Mouse (Mus musculus) midbrain, embryonic 13.5 days (tissue): ENCODE results near the gene Samm50. TPM values are rescaled to one million over a fixed set of nuclear protein-coding genes. Genes with fewer than 3 reads are reported as not detected.

ENCODE experiments used
- ATAC-seq: fragments of 200-750 bp; cut with Nextera tagmentation; 2 replicates; pipeline ENCODE4 v1.8.0; 2017; ENCODE audit warnings: mild to moderate bottlenecking, moderate TSS enrichment, moderate library complexity
- H3K27ac ChIP-seq: fragments of 300-500 bp; sonication (generic); 2 replicates; pipeline ENCODE4 v1.5.1; 2015; ENCODE audit warnings: inconsistent platforms, mild to moderate bottlenecking, moderate library complexity
- H3K27me3 ChIP-seq: fragments of 300-500 bp; sonication (generic); 2 replicates; pipeline ENCODE4 v1.6.1; 2015; ENCODE audit warnings: mild to moderate bottlenecking, inconsistent platforms
- H3K36me3 ChIP-seq: fragments of 300-500 bp; sonication (generic); 2 replicates; pipeline ENCODE4 v1.6.1; 2015; ENCODE audit warnings: mild to moderate bottlenecking, inconsistent platforms
- H3K4me1 ChIP-seq: fragments of 300-500 bp; sonication (generic); replicated peaks from 2 replicates; pipeline ENCODE4 v1.6.1; 2015; ENCODE audit warnings: inconsistent platforms
- H3K4me2 ChIP-seq: fragments of 300-500 bp; sonication (generic); replicated peaks from 2 replicates; pipeline ENCODE4 v1.6.1; 2015; ENCODE audit warnings: moderate library complexity, mild to moderate bottlenecking, inconsistent platforms
- H3K4me3 ChIP-seq: fragments of 300-500 bp; sonication (generic); replicated peaks from 2 replicates; pipeline ENCODE4 v1.5.1; 2015; ENCODE audit warnings: mild to moderate bottlenecking, inconsistent platforms
- H3K9ac ChIP-seq: fragments of 300-500 bp; sonication (generic); replicated peaks from 2 replicates; pipeline ENCODE4 v1.6.1; 2015; ENCODE audit warnings: mild to moderate bottlenecking, inconsistent platforms
- H3K9me3 ChIP-seq: fragments of 300-500 bp; sonication (generic); 2 replicates; pipeline ENCODE4 v1.6.1; 2016; ENCODE audit warnings: mild to moderate bottlenecking, inconsistent platforms
- WGBS: fragments of 180-500 bp; shearing (Covaris S2); methylation state at CpG from one replicate; pipeline ENCODE4 v1.1.7; 2015; 5-methylcytosine and 5-hydroxymethylcytosine counted together
- polyA plus RNA-seq: library from polyadenylated mRNA; unstranded; fragments of >200 nt; fragmentation: Nextera tagmentation; extraction: Ambion mirVana; gene quantifications from 2 replicates; pipeline ENCODE4 v1.2.1, GENCODE M21; 2015

Samm50 gene
- polyA plus RNA-seq, 1 experiment from 2014 or later = 83.1 TPM

DNA sequence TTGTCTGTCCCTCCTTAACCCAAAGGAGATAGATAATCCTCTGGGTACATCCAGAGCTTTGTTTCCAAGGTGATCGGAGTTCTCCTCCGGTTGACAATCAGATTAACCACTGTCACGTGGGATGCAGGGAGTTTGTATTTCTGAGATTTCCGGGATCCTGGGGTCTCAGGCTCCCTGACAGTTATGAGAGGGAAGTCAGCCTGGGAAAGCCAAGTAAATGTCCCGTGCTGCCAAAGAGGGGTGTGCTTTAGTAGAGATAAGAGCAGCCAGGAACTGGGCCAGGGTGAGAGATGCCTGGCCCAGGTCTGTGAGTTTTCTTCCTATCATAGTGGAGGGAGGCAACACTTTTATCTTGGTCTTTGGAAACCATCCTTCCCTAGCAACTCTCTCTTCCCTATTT lies 38.6 kb downstream of the Samm50 start:
- Histone ChIP-seq H3K9ac (peak overlapping the region; percentile 70; the same call in 1 of the 2 replicates), H3K27ac (peak overlapping the region; percentile 75), H3K36me3 (no peaks in the 10 kb centered on the region), H3K4me1 (peaks cover 68% of the 10 kb centered on the region), H3K4me3 (no peak overlapping the region), H3K4me2 (peak overlapping the region; percentile 83; the same call in 1 of the 2 replicates), H3K9me3 (no peaks in the 10 kb centered on the region), H3K27me3 (no peaks in the 10 kb centered on the region)
- WGBS = 1% methylated on average over 5 of the region's 5 CpGs
- ATAC-seq = no peak

DNA sequence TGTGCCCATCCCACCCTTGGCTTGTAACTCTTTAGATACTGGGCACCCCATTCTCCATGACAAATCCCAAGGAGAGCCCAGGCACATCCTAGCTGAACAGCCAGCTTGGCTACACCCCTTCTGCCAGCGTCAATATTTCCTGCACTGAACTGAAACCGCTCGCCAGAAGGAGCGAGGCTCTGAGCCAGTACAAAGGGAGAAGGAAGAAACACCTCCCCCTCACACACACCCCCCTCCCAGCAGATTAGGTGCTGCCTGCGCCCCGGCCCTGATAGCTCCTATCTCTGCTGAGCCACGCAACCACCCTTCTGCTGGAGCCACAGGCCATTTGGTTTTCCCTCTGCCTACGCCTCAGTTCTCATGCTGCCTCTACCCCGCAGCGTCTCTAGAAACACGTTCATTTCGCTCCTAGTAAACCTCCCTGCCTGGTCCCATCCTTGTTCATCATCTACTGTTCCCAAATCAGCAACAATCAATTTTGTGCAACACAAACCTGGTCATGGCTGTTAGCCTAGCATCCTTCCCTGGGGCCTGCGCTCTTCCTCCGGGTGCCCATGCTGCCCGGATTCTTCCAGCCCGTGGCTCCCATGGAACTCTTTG lies 39.2 kb downstream of the Samm50 start:
- H3K36me3 ChIP-seq = no peaks in the 10 kb centered on the region
- WGBS = 3% methylated on average over 16 of the region's 16 CpGs
- H3K4me2 ChIP-seq = peak overlapping the region; percentile 83
- peak; percentile 4; the same call in 1 of the 2 replicates for ATAC-seq
- H3K4me3 ChIP-seq = peak overlapping the region; percentile 44
- no peaks in the 10 kb centered on the region for H3K27me3 ChIP-seq
- H3K9ac ChIP-seq = peak overlapping the region; percentile 70
- H3K9me3 ChIP-seq = no peaks in the 10 kb centered on the region
- peaks cover 64% of the 10 kb centered on the region for H3K4me1 ChIP-seq
- H3K27ac ChIP-seq = peak overlapping the region; percentile 75

DNA sequence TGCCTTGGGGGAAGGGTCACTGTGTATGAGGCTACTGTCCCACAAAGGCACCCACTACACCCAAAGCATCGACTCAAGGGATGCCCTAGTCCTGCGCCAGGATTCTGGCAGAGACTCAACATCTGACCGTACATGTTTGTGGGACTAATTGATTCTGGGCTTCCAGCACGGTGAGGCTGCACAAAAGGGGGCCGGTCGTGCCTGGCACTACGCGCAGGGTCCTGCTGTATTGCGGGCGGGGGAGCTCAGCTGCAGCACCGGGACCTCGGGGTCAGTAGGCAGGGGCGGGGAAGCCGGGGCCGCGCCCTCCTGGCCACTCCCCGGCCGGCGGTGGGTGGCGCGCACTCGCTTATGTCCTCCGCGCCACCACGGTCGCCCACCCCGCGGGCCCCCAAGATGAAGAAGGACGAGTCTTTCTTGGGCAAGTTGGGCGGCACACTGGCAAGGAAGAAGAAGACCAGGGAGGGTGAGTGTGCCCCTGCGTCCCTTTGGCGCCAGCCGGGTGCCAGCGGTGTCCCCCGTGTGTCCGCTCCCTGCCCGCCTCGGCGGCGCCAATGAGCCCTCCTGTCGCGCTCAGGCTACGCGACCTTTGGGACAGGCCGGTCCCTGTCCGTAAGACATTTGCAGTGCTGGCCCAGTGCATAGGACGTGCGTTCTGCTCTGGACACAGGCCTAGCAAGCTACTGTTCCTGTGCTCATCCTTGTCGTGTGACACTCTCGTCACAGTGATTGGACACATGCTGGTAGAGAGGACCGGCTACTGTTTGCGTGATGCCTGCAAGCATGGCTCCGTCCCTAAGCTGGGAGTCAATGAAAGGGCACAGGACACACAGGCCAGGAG lies 39.9 kb downstream of the Samm50 start, which contains the start of gene Parvb:
Gene Parvb, plus strand, starts transcription at position 323 of the 841 bp plus-strand sequence.
- Histone ChIP-seq H3K27me3 (no peaks in the 10 kb centered on the region), H3K4me3 (peak within 1 kb of the TSS; percentile 44), H3K27ac (peak within 1 kb of the TSS; percentile 75), H3K9me3 (no peaks in the 10 kb centered on the region), H3K4me2 (peak within 1 kb of the TSS; percentile 83), H3K4me1 (peaks cover 57% of the 10 kb centered on the region), H3K9ac (peak within 1 kb of the TSS; percentile 70), H3K36me3 (no peaks in the 10 kb centered on the region)
- peak; percentile 41 for ATAC-seq
- WGBS = under 1% methylated on average over 53 of the region's 53 CpGs

DNA sequence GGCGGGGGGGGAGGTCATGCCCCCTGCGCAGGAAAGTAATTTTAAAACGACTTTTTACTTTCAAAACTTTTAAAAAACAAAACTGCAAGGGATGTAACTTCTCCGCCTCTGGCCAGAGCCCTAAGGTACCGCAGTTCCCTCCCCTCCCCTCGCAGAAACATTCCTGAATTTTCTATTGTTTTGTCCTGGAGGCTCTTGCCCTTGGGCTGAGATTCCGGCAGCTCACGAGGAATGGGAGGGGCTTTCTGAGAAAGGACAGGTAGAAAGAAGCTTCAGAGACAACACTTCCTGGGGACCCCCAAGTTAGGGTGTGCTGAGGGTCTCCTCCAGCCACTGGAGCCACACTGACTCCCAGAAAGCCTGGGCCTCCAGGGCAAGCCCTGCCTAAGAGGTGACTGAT lies 40.6 kb downstream of the Samm50 start:
- Histone ChIP-seq H3K4me3 (peak overlapping the region; percentile 44), H3K27ac (peak overlapping the region; percentile 75)
- 13% methylated on average over 8 of the region's 8 CpGs for WGBS

DNA sequence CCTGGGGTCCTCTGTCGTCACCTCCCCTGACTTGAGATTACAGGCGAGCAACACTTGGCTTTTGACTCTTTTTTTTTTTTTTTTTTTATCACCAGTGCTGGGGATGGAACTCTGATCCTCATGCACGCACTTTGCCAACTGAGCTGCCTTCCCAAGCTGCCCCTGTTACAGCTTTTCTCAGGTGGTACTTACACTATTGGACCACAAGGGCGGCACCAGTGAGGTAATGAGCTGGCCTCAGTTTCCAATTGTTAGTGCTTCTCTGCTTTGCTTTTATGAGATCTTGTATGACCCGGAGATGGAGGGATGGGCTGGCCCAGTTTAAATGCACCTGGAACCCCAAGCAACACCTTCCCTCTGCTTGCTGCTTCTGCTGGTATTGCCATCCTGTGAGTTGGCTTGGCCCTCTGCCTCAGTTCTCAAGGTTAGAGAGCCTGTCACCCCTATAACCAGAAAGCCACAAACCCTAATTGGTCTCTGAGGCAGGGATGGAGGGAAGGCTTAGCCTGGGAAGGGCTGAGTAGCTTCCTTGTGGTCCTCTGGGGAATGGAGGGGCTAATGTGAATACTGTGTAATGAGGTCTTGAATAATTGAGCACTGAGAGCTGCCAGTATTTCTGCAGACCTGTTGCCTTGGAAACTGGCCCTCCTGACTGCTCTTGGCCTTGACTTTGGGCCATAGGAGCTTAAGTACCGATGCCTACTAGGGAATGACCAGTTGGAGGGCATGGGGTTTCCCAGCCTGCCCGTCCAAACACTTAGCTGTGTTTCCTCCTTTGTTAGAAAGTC lies 42.9 kb downstream of the Samm50 start:
- H3K27ac ChIP-seq = peak overlapping the region; percentile 69; the same call in 1 of the 2 replicates
- peak; percentile 28; the same call in 1 of the 2 replicates for ATAC-seq
- no peak overlapping the region for H3K9ac ChIP-seq

More for the DNA sequence above, 40.6 kb downstream of the Samm50 start:
- H3K9ac ChIP-seq = peak overlapping the region; percentile 70; the same call in 1 of the 2 replicates
- no peaks in the 10 kb centered on the region for H3K9me3 ChIP-seq
- no peaks in the 10 kb centered on the region for H3K36me3 ChIP-seq
- ATAC-seq = no peak
- peaks cover 55% of the 10 kb centered on the region for H3K4me1 ChIP-seq
- H3K27me3 ChIP-seq = no peaks in the 10 kb centered on the region
- H3K4me2 ChIP-seq = peak overlapping the region; percentile 83

DNA sequence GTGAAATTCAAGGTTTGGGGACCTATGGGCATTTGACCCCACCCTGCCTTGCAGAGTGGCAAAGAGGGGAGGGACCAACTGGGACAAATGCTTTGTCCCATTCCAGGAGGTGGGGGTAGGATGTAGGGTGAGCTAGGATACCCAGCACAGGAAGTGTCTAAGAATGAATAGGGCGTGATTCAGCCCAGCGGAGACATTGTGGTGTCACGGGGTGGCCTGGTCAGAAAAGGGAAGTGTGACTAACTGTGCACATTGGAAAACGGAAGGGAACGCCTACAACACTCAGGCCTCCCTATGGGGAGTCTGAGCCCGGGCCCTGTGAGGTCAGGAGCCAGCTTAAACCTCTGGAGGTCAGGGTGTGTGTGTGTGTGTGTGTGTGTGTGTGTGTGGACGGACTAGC lies 43.6 kb downstream of the Samm50 start:
- Histone ChIP-seq H3K36me3 (no peaks in the 10 kb centered on the region), H3K27me3 (no peaks in the 10 kb centered on the region), H3K4me1 (peaks cover 61% of the 10 kb centered on the region), H3K9me3 (no peaks in the 10 kb centered on the region), H3K4me2 (no peak overlapping the region), H3K9ac (no peak overlapping the region), H3K4me3 (no peak overlapping the region), H3K27ac (no peak overlapping the region)
- ATAC-seq = no peak
- WGBS = 62% methylated on average over 7 of the region's 7 CpGs

More for the DNA sequence above, 42.9 kb downstream of the Samm50 start:
- Histone ChIP-seq H3K36me3 (no peaks in the 10 kb centered on the region), H3K4me3 (no peak overlapping the region), H3K4me1 (peaks cover 67% of the 10 kb centered on the region), H3K9me3 (no peaks in the 10 kb centered on the region), H3K27me3 (no peaks in the 10 kb centered on the region), H3K4me2 (no peak overlapping the region)
- 86% methylated on average over 7 of the region's 7 CpGs for WGBS

DNA sequence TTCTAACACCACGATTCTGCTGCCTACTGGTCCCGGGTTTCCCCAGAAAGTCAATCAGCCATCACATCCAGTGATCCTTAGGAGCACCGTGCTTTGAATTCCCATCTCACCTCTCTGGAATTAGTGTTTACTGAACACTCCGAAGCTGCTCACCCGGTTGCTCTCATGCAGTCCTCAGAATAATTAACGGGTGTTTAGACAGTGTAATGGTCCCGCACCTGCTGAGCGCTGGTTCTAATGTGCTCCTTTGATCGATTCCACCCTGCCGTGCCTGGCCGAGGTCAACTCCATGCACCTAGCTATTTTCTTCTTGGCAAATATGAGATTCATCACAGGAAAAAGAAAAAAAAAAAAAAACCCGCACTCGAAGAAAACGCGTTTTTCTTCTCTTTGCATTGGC lies 46.5 kb downstream of the Samm50 start:
- Histone ChIP-seq H3K9me3 (no peaks in the 10 kb centered on the region), H3K9ac (no peak overlapping the region), H3K4me1 (peaks cover 45% of the 10 kb centered on the region), H3K4me2 (peak overlapping the region; percentile 17; the same call in 1 of the 2 replicates), H3K27me3 (no peaks in the 10 kb centered on the region), H3K4me3 (no peak overlapping the region), H3K27ac (peak overlapping the region; percentile 64), H3K36me3 (no peaks in the 10 kb centered on the region)
- no peak; the same call in 1 of the 2 replicates for ATAC-seq
- 31% methylated on average over 15 of the region's 15 CpGs for WGBS

DNA sequence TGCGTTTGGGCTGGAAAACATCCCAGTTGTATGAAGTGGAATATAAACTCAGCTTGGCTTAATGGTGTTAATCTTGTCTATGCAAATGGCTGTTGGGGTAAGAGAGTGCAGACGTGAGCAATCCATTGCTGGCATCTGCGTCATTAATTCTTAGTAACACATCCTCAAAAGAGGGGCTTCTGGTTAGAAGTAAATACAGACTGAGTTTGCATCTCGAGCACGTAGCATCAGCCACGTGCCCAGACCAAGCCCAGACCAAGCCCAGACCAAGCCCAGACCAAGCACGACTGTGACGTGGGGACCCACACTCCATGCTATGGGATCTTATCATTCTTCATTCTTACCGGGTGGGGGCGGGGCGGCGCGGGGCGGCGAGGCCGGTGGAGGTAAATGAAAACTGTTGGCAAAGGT lies 47.0 kb downstream of the Samm50 start:
- peak overlapping the region; percentile 64 for H3K27ac ChIP-seq
- peaks cover 45% of the 10 kb centered on the region for H3K4me1 ChIP-seq
- no peaks in the 10 kb centered on the region for H3K27me3 ChIP-seq
- no peaks in the 10 kb centered on the region for H3K36me3 ChIP-seq
- peak overlapping the region; percentile 17 for H3K4me2 ChIP-seq
- H3K9me3 ChIP-seq = no peaks in the 10 kb centered on the region
- no peak overlapping the region for H3K9ac ChIP-seq
- H3K4me3 ChIP-seq = no peak overlapping the region
- WGBS = 20% methylated on average over 16 of the region's 16 CpGs
- peak; percentile 43; the same call in 1 of the 2 replicates for ATAC-seq

DNA sequence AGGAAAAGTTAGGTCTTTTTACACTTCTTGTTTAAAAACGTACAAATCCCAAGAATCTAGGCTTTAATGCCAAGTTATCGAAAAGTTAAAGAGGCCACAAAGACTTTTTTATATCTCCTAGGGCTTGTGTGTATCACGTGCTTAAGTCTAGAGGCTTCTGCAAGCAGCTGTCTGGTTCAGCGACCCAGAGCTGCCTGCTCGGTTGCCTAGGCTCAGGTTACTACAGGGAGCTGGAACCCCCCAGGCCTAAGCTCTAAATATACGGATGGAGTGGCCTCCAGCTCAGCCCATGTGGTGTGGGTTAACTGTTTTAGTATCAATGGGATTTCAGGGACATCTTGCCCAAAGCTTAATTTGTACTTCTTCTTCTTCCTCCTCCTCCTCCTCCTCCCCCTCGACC lies 49.5 kb downstream of the Samm50 start:
- no peak for ATAC-seq
- no peak overlapping the region for H3K4me3 ChIP-seq
- WGBS = 37% methylated on average over 7 of the region's 7 CpGs
- H3K9me3 ChIP-seq = no peaks in the 10 kb centered on the region
- no peaks in the 10 kb centered on the region for H3K36me3 ChIP-seq
- no peak overlapping the region for H3K4me2 ChIP-seq
- no peak overlapping the region for H3K27ac ChIP-seq
- H3K9ac ChIP-seq = no peak overlapping the region
- peaks cover 44% of the 10 kb centered on the region for H3K4me1 ChIP-seq
- H3K27me3 ChIP-seq = no peaks in the 10 kb centered on the region

DNA sequence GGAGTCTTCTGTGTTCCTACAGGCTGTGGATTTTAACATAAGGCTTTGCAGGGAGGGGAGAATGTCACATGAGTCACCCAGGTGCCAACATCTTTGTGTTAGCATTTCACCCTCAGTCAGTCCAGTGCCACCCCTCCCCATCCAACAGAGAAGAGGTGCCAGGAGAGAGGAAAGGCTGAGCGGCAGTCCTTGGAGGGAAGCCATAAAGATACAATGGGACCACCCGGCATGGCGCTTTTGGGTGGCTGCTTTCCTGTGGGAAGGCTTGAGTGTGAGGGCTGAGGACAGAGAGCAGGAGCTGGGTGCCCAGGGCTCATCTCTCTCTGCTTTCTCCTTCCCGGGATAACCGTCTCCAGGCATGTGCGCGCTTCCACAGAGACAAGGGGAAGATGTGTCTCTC lies 53.1 kb downstream of the Samm50 start:
- WGBS = 74% methylated on average over 7 of the region's 7 CpGs
- Histone ChIP-seq H3K36me3 (no peaks in the 10 kb centered on the region), H3K27ac (peak overlapping the region; percentile 48), H3K4me3 (no peak overlapping the region), H3K4me2 (no peak overlapping the region), H3K9me3 (no peaks in the 10 kb centered on the region), H3K9ac (no peak overlapping the region), H3K27me3 (no peaks in the 10 kb centered on the region), H3K4me1 (peaks cover 16% of the 10 kb centered on the region)
- ATAC-seq = peak; percentile 41; the same call in 1 of the 2 replicates

DNA sequence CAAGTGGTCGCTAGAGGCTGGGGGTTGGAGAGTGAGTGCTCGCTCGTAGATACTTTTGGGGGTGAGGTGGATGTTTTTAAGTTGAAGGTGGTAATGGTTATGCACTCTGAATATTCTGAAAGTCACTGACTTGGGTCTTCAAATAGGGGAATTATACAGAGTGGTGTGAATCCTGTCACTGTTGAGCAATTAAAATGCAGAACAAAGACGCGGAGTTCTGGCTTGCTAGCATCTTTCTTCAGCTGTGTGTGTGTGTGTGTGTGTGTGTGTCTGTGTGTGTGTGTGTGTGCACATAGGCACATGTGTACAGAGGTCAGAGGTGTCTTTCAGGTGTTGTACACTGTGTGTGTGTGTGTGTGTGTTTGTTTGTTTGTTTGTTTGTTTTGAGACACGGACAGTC lies 54.2 kb downstream of the Samm50 start:
- 90% methylated on average over 6 of the region's 6 CpGs for WGBS

More for the DNA sequence above, 54.2 kb downstream of the Samm50 start:
- no peaks in the 10 kb centered on the region for H3K9me3 ChIP-seq
- H3K4me1 ChIP-seq = peaks cover 13% of the 10 kb centered on the region
- no peak for ATAC-seq
- H3K4me2 ChIP-seq = no peak overlapping the region
- H3K4me3 ChIP-seq = no peak overlapping the region
- no peaks in the 10 kb centered on the region for H3K27me3 ChIP-seq
- 0 out of 2 replicates have a peak overlapping the region, but pooled peaks have one; percentile 25 for H3K27ac ChIP-seq
- no peak overlapping the region for H3K9ac ChIP-seq
- no peaks in the 10 kb centered on the region for H3K36me3 ChIP-seq
